Mouse (Mus musculus) layer of hippocampus, adult 2 months (tissue): ENCODE measurements around the gene Smarcd2. TPM values are rescaled to one million over a fixed set of nuclear protein-coding genes. Genes with fewer than 3 reads are reported as not detected.

Experiments
- DNase-seq, 2 experiments: peaks; one replicate each; pipeline ENCODE4 v3.0.0; 2022; ENCODE audit warnings: low spot score in 2 of 2
- H3K27ac ChIP-seq: fragments of 200-600 bp; 2 replicates; pipeline ENCODE4 v1.8.1; 2022
- H3K4me3 ChIP-seq: fragments of 200-600 bp; 2 replicates; pipeline ENCODE4 v1.8.1; 2022; ENCODE audit warnings: mild to moderate bottlenecking
- CTCF ChIP-seq: fragments of 200-600 bp; conservative IDR thresholded peaks from 2 replicates; pipeline ENCODE4 v1.8.1; 2022; ENCODE audit warnings: antibody characterized with exemption, mild to moderate bottlenecking, moderate library complexity
- total RNA-seq, 2 experiments: library from RNA; stranded (reverse); gene quantifications; 2 replicates each; pipeline ENCODE4 v1.2.3; 2021

Gene Smarcd2
- total RNA-seq, 2 experiments from 2014 or later, result 32.8 to 34.4 TPM

DNA sequence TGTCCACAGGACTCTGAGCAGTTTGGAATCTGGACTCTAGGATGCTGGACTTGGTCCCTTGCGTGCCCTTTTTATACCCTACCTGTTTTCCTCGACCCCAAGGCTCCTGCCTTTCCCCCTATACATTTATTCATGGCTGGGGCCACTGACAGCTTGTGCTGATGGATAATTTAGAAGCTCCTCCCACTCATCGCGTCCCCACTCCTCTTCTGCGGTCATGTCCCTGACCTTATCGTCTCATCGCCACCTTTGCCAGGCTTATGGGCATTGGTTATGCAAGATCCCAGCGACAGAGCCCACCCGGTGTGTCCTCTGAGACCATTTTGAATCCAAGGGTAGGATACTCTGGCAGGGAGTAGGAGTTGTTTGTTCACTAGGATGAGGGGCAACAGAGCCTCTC is 29.0 kb upstream of the Smarcd2 start, which contains the start of gene Gh:
Gene Gh, minus strand, starts transcription at position 101 of the 400 bp plus-strand sequence.
- DNase-seq, result no peak

DNA sequence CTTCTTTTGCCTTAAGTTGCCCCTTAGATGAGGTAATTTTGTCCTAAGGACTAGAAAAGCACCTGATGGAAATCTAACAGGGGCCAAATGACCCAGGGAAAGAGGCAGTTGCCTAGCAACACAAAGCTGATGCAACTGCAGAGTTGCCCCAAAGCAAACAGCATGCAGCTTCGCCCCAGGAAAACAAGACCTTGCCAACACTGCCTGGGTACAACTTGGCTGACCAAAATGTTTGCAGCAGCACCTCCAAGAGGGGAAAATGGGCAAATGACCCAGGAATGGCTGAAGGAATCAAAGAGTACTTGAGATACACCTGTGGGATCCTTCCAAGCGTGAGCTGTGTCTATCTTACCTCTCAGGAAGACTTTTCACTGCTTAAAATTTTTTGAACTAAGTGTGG is 19.1 kb upstream of the Smarcd2 start:
- Histone ChIP-seq H3K4me3 (no peak overlapping the region), H3K27ac (no peak overlapping the region)
- no peak for DNase-seq
- peak; percentile 50 for TF ChIP-seq CTCF

More for the DNA sequence above, 29.0 kb upstream of the Smarcd2 start, which contains the start of gene Gh:
- H3K27ac ChIP-seq, result no peak within 1 kb of the TSS
- TF ChIP-seq CTCF, result no peak
- H3K4me3 ChIP-seq, result no peak within 1 kb of the TSS

DNA sequence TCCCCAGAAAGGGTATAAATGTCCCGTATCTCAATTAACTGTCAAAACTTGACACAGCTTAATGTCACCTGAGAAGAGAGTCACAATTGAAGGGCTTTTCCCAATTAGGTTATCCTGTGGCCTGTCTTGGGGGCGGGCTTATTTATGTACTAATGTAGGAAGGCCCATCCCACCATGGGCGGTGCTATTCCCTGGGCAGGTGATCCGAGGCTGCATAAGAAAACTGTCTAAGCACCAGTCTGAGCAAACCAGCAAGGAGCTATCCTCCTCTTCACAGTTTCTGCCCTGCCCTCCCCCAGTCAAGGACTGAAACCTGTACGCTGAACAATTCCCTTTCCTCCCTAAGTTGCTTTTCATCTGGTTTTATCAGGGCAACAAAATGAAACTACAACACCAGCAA is 17.6 kb upstream of the Smarcd2 start:
- DNase-seq, result no peak
- no peak overlapping the region for H3K27ac ChIP-seq
- no peak for TF ChIP-seq CTCF
- H3K4me3 ChIP-seq, result no peak overlapping the region

DNA sequence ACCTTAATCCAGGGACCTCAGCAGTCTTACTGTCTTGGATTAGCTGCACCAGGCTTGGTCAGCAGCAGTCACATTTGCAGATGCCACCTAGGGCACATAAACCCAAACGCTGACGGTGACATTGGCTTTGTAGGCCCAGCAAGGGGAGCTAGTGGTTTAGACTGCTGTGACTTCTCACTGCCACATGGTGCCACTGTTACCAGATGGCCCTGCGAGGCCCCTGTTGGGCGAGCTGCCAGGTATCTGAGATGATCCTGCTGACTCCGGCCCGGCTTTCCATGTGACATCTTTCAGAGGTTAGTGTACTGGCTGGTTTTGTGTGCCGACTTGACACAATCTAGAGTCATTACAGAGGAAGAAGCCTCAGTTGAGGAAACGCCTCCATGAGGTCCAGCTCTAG is 16.6 kb upstream of the Smarcd2 start:
- Histone ChIP-seq H3K4me3 (no peak overlapping the region), H3K27ac (no peak overlapping the region)
- no peak for DNase-seq
- TF ChIP-seq CTCF, result peak; percentile 53

DNA sequence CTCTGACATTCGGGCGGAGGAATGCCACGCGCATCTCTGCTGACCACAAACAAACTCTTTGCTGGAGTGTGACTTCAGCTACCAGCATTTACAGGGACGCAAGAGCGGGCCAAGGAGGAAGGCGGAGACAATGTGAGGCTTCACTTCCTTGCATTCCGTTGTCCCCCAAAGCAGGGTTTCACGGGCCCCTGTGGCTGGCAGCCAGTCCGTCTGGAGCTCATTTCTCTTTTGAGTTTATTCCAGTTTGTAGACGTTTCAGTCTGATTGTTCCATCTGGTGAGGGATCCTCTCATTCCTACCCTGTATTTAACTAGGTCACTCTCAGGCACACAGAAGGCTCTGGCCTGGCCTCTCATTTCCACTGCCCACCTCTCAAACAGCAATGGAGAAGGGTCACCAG is 14.2 kb upstream of the Smarcd2 start:
- no peak for TF ChIP-seq CTCF
- DNase-seq, result no peak
- Histone ChIP-seq H3K4me3 (no peak overlapping the region), H3K27ac (peak overlapping the region; percentile 12; the same call in 1 of the 2 replicates)

DNA sequence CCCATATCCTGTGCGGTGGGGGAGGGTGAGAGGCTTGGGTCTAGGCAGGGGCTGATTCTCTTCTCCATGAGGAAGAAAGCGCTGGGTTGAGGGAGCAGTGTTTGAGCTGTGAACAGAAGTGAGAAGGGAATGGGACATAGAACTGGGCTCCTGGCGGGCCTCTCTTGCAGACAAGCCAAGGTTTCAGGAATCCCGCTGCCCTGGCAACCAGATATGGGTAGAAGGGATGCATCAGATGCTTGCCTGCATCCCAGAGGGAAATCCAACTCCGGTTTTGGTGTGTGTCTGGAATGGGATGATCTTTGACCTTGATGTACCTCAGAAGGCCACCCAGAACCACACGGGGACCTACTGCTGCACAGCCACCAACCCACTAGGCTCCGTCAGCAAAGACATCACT is 13.4 kb upstream of the Smarcd2 start:
- no peak for DNase-seq
- Histone ChIP-seq H3K27ac (no peak overlapping the region), H3K4me3 (no peak overlapping the region)
- no peak for TF ChIP-seq CTCF

DNA sequence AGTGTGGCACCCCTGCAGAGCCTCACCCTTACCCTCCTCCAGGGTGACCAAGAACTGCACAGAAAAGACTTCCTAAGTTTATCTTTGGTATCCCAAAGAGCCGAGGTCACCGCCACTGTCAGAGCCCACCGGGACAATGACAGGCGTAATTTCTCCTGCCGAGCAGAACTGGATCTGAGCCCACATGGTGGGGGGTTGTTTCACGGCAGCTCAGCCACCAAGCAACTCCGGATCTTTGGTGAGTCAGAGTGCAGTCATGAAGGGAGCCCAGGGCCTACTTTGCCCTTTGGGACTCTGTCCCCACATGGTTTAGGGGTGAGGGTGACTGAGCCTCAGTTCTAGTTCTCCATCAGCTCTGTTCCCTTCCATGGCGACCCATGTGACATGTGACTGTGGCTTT is 11.4 kb upstream of the Smarcd2 start:
- no peak for DNase-seq
- Histone ChIP-seq H3K4me3 (no peak overlapping the region), H3K27ac (no peak overlapping the region)
- no peak for TF ChIP-seq CTCF

DNA sequence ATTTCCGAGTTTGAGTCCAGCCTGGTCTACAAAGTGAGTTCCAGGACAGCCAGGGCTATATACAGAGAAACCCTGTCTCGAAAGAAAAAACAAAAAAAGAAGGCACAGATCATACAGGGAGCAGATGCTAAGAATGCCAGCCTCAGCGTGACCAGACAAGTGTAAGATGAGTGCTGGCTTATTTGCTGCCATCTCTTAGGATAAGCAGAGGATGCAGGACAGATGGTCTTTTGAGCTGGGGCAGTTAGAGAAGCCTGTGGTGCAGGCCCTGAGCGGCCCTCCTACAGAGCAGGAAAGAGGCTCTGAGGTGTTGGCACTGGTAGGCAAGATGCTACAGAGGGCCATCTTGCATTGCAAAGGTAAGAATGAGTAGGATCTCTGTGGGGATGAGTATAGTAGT is 10.6 kb upstream of the Smarcd2 start:
- no peak for DNase-seq
- no peak overlapping the region for H3K27ac ChIP-seq

DNA sequence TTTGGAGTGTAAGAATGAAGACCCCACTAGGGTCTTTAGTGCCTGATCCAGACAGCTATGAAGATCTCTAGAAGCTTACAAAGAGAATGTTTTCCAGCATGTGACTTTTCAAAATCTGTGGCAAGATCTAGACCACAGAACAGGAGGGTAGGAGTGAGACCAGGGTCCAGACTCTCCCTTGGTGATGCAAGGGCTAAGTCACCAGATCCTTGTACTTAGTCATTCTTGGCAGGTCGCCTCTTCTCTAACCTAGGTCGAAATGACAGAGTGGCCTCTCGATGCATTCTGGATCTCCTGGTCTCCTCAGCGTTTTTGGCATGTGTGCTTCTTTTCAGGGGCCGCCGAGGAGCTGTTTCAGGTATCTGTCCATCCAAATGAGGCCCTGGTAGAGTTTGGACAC is 9.7 kb upstream of the Smarcd2 start:
- no peak overlapping the region for H3K4me3 ChIP-seq
- no peak for DNase-seq
- TF ChIP-seq CTCF, result no peak

More for the DNA sequence above, 10.6 kb upstream of the Smarcd2 start:
- TF ChIP-seq CTCF, result no peak
- no peak overlapping the region for H3K4me3 ChIP-seq

DNA sequence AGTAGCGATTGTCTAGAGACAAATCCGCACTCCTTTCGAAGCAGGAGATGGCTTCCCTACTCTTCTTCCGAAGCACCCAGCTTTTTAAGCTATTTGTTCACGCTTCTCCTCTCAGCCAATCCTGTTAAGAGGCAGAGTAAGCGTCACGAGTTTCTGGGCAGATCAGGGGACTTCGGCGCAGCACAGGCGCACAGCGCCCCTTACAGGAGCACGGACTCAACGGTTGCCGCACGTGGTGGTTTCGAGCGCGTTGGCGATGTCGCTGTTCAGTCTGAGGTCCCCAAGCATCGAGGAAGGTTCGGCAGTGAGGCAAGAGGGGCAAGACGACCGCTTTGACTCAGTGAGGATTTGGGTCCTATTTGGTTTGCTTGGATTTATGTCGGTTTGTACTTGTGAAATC is 3.7 kb upstream of the Smarcd2 start, which contains the start of gene Tcam1:
Gene Tcam1, plus strand, starts transcription at position 219 of the 400 bp plus-strand sequence.
- DNase-seq, result peak; percentile 93 to 97
- Histone ChIP-seq H3K4me3 (peak within 1 kb of the TSS; percentile 28; the same call in 1 of the 2 replicates), H3K27ac (no peak within 1 kb of the TSS)
- peak; percentile 89 for TF ChIP-seq CTCF

More for the DNA sequence above, 9.7 kb upstream of the Smarcd2 start:
- no peak overlapping the region for H3K27ac ChIP-seq

DNA sequence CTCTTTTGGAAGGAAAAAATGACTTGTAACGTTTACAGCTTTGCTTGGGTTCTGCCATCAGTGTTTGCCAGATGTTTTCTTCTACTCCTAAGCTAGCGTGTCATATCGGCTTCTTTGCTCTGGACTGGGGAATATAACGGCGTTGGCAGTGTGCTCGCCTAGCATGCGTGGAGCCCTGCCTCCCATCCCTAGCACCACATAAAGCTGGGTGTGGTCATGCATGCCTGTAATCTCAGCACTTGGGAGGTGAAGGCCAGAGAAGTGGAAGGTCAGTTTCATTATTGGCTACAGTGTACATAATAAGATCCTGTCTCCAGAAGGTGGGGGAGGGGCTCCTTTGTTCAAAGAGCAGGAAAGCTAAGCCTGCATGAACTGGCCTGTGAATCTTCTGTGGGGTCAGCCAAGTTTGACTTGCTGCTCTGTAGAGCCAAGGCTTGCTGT is 2.2 kb upstream of the Smarcd2 start:
- H3K4me3 ChIP-seq, result no peak overlapping the region
- no peak overlapping the region for H3K27ac ChIP-seq
- no peak for TF ChIP-seq CTCF
- DNase-seq, result no peak

DNA sequence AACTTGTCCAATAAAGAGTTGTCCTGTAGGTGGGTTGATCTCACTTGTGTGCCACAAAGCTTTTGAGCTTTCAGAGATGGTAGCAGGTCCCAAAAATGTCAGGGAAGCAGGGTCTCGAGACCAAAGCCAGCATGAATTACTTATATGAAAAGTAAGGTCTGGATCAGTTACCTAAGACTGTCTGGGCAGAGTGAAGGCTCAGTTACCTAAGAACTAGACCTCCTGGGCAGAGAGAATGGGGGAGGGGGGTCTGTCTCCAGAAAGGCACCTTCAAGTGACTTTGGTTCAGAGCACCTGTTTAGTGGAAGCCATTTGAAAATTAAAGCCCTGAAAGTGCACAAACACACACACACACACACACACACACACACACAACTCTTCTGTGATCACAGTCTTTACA is 1.6 kb upstream of the Smarcd2 start:
- H3K4me3 ChIP-seq, result no peak overlapping the region
- no peak for DNase-seq
- no peak overlapping the region for H3K27ac ChIP-seq
- no peak for TF ChIP-seq CTCF

DNA sequence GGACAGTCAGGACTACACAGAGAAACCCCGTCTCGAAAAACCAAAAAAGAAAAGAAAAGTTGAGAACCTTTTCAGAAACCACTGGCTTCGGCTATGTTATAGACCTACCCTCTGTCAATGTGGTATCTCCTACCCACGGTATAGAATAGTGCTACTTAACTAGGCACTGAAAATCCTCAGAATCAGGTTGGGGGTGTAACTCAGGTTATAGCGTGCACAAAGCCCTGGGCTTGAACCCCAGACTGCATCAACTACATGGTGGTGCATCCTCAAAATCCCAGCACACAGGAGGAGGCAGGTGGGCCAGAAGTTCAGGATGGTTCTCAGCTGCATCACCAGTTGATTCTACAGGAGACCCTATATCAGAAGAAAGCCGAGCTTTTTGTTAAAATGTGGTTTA is 1.0 kb upstream of the Smarcd2 start:
- DNase-seq, result no peak
- Histone ChIP-seq H3K27ac (0 out of 2 replicates have a peak overlapping the region, but pooled peaks have one; percentile 95), H3K4me3 (no peak overlapping the region)
- TF ChIP-seq CTCF, result no peak

DNA sequence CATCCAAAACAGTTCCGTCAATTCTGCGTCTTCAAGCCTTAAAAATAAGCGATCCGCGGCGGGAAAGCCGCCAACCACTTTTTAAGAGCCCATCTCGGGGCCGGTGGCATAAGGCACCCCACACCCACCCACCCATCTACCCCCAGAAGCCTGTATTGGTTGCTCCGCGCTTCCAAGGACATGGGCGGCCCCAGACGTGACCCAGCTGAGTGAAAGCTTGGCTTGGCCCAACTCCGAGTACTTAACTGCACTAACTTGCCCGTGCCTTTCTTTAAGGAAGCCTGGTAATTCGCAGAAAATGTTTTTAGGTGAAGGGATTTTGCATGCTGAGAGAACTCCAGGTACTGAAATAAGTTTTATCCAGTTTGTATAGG is 526 bp upstream of the Smarcd2 start:
- no peak for TF ChIP-seq CTCF
- no peak for DNase-seq
- Histone ChIP-seq H3K27ac (peak overlapping the region; percentile 95), H3K4me3 (peak overlapping the region; percentile 74)
